Mouse (Mus musculus) lung, adult 2 months (tissue): ENCODE results near the gene Rnf169.

ENCODE experiments used
- CTCF ChIP-seq: fragments of 200-500 bp; IDR thresholded peaks from 2 replicates; pipeline ENCODE4 v1.5.1; 2011; ENCODE audit warnings: mild to moderate bottlenecking, low read length, control low read depth; ENCODE audit not compliant: insufficient read depth
- POLR2A ChIP-seq: fragments of 200-500 bp; IDR thresholded peaks from 2 replicates; pipeline ENCODE4 v1.6.1; 2011; ENCODE audit warnings: low read depth, mild to moderate bottlenecking, control low read depth, low read length, borderline replicate concordance; ENCODE audit errors: extremely low read depth

DNA sequence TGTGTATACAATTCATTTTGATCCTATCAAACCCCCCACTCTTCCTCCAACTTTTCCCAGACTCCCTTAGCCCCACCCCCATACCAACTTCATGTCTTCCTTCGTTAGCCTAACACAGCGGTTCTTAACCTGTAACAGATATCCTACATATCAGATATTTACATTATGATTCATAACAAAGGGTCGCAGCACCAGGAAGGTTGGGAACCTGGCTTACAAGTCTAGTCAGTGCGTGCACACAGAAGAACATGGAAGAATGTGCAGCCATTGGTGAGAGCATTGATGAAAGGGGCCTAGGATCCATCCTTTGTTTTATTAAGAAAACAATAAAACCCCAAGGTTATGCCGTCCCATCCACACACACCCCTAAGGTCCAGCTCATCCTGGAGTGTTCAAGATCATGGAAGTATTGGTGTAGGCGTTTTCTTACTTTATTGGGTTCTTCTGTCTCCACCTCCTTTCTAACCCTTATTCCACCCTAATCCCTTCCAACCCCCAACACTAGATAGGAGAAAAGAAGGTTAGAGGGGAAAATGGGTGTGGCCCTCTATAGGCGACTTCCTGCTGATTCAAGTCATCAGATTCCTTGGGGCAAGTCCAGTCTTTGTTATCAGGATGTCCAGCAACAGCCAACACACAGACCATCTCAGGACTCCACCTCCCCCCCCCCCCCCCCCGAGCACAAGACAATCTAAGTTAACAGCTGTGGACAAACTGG, 10.9 kb upstream of the Rnf169 start:
- TF ChIP-seq CTCF (no peak), POLR2A (no peak)
